Mouse (Mus musculus): ENCODE data around the gene Prox2. TPM values are rescaled to one million over a fixed set of nuclear protein-coding genes. Genes with fewer than 3 reads are reported as not detected.

Gene Prox2
- polyA plus RNA-seq (2015; fragmentation: Nextera tagmentation; extraction: Ambion mirVana): 3.1 and 4.0 TPM in 2 replicates

GRCm38 (mm10) chr12:85110698-85111592 lies at the start of gene Prox2, which contains the start of gene Dlst:
Gene Prox2, minus strand, starts transcription at chr12:85110759.
Gene Dlst, plus strand, starts transcription at chr12:85110833.
- peak within 1 kb of the TSS; percentile 88 for H3K9ac ChIP-seq
- no peaks in the 10 kb centered on the region for H3K27me3 ChIP-seq
- H3K27ac ChIP-seq (replicated peaks): peak within 1 kb of the TSS; percentile 89
- H3K4me2 ChIP-seq (replicated peaks): peak within 1 kb of the TSS; percentile 59
- peak within 1 kb of the TSS; percentile 84 for H3K4me3 ChIP-seq (replicated peaks)
- peak; percentile 94 for ATAC-seq (ENCODE audit: insufficient number of reproducible peaks, low FRiP score, low TSS enrichment, low read depth)
- H3K4me1 ChIP-seq: peaks cover 53% of the 10 kb centered on the region
- WGBS: under 1% methylated on average over 83 of the region's 83 CpGs
- no peaks in the 10 kb centered on the region for H3K36me3 ChIP-seq
- no peaks in the 10 kb centered on the region for H3K9me3 ChIP-seq (replicated peaks)

GRCm38 (mm10) chr12:85159592-85159991 lies 49.0 kb upstream of the Prox2 start:
- Histone ChIP-seq H3K4me1 (peaks cover 8% of the 10 kb centered on the region), H3K4me2 (replicated peaks) (no peak overlapping the region), H3K9ac (no peak overlapping the region), H3K4me3 (replicated peaks) (no peak overlapping the region), H3K36me3 (no peaks in the 10 kb centered on the region), H3K27ac (replicated peaks) (no peak overlapping the region), H3K9me3 (replicated peaks) (no peaks in the 10 kb centered on the region), H3K27me3 (no peaks in the 10 kb centered on the region)
- 65% methylated on average over 5 of the region's 5 CpGs for WGBS
- no peak; the same call in 1 of the 2 replicates for ATAC-seq (ENCODE audit: insufficient number of reproducible peaks, low FRiP score, low TSS enrichment, low read depth)

GRCm38 (mm10) chr12:85158801-85159200 lies 48.2 kb upstream of the Prox2 start:
- Histone ChIP-seq H3K4me2 (replicated peaks) (no peak overlapping the region), H3K27me3 (no peaks in the 10 kb centered on the region), H3K4me1 (peaks cover 8% of the 10 kb centered on the region), H3K9me3 (replicated peaks) (no peaks in the 10 kb centered on the region), H3K4me3 (replicated peaks) (no peak overlapping the region), H3K27ac (replicated peaks) (no peak overlapping the region), H3K36me3 (no peaks in the 10 kb centered on the region), H3K9ac (no peak overlapping the region)
- ATAC-seq (ENCODE audit: insufficient number of reproducible peaks, low FRiP score, low TSS enrichment, low read depth): no peak
- 91% methylated on average over 8 of the region's 8 CpGs for WGBS

- no peaks in the 10 kb centered on the region for H3K9me3 ChIP-seq (replicated peaks)
- H3K27me3 ChIP-seq: no peaks in the 10 kb centered on the region
- no peak overlapping the region for H3K4me2 ChIP-seq (replicated peaks)
- H3K27ac ChIP-seq (replicated peaks): 0 out of 2 replicates have a peak overlapping the region, but pooled peaks have one; percentile 13
- no peak overlapping the region for H3K9ac ChIP-seq
- 76% methylated on average over 14 of the region's 14 CpGs for WGBS
- ATAC-seq (ENCODE audit: insufficient number of reproducible peaks, low FRiP score, low TSS enrichment, low read depth): 0 out of 2 replicates have a peak, but pooled peaks have one; percentile 51
- H3K4me1 ChIP-seq: peaks cover 8% of the 10 kb centered on the region
- no peaks in the 10 kb centered on the region for H3K36me3 ChIP-seq
- H3K4me3 ChIP-seq (replicated peaks): no peak overlapping the region
These were observed 47.4 kb upstream of the Prox2 start for GRCm38 (mm10) chr12:85157797-85158460.

GRCm38 (mm10) chr12:85156324-85156723 lies 45.8 kb upstream of the Prox2 start:
- Histone ChIP-seq H3K9ac (no peak overlapping the region), H3K4me1 (peaks cover 8% of the 10 kb centered on the region), H3K4me2 (replicated peaks) (no peak overlapping the region), H3K27me3 (peaks cover 5% of the 10 kb centered on the region), H3K4me3 (replicated peaks) (no peak overlapping the region), H3K36me3 (no peaks in the 10 kb centered on the region), H3K27ac (replicated peaks) (no peak overlapping the region; the same call in 1 of the 2 replicates), H3K9me3 (replicated peaks) (no peaks in the 10 kb centered on the region)
- 28% methylated on average over 6 of the region's 6 CpGs for WGBS
- no peak for ATAC-seq (ENCODE audit: insufficient number of reproducible peaks, low FRiP score, low TSS enrichment, low read depth)

- no peak overlapping the region for H3K9ac ChIP-seq
- no peak overlapping the region for H3K4me2 ChIP-seq (replicated peaks)
- peaks cover 15% of the 10 kb centered on the region for H3K4me1 ChIP-seq
- peaks cover 26% of the 10 kb centered on the region for H3K27me3 ChIP-seq
- no peaks in the 10 kb centered on the region for H3K36me3 ChIP-seq
- ATAC-seq (ENCODE audit: insufficient number of reproducible peaks, low FRiP score, low TSS enrichment, low read depth): no peak
- H3K27ac ChIP-seq (replicated peaks): no peak overlapping the region
- no peaks in the 10 kb centered on the region for H3K9me3 ChIP-seq (replicated peaks)
- WGBS: 70% methylated on average over 3 of the region's 3 CpGs
- H3K4me3 ChIP-seq (replicated peaks): no peak overlapping the region
These were observed 42.5 kb upstream of the Prox2 start for GRCm38 (mm10) chr12:85153011-85153410.

GRCm38 (mm10) chr12:85151002-85151774 lies 40.6 kb upstream of the Prox2 start, which contains the start of gene Rps6kl1:
Gene Rps6kl1, minus strand, starts transcription at chr12:85151264.
- whole genome bisulfite sequencing: 15% methylated on average over 28 of the region's 28 CpGs
- H3K27ac ChIP-seq (replicated peaks): no peak within 1 kb of the TSS
- peaks cover 26% of the 10 kb centered on the region for H3K27me3 ChIP-seq
- H3K4me1 ChIP-seq: peaks cover 16% of the 10 kb centered on the region
- no peak within 1 kb of the TSS for H3K9ac ChIP-seq
- H3K36me3 ChIP-seq: no peaks in the 10 kb centered on the region
- peak within 1 kb of the TSS; percentile 21 for H3K4me3 ChIP-seq (replicated peaks)
- H3K4me2 ChIP-seq (replicated peaks): peak within 1 kb of the TSS; percentile 24
- peak; percentile 69; the same call in 1 of the 2 replicates for ATAC-seq (ENCODE audit: insufficient number of reproducible peaks, low FRiP score, low TSS enrichment, low read depth)
- H3K9me3 ChIP-seq (replicated peaks): no peaks in the 10 kb centered on the region

- Histone ChIP-seq H3K27ac (replicated peaks) (no peak overlapping the region), H3K9me3 (replicated peaks) (no peaks in the 10 kb centered on the region), H3K4me2 (replicated peaks) (peak overlapping the region; percentile 24), H3K27me3 (peaks cover 26% of the 10 kb centered on the region), H3K9ac (no peak overlapping the region), H3K4me3 (replicated peaks) (peak overlapping the region; percentile 21), H3K4me1 (peaks cover 23% of the 10 kb centered on the region), H3K36me3 (no peaks in the 10 kb centered on the region)
- 12% methylated on average over 20 of the region's 20 CpGs for WGBS
- no peak for ATAC-seq (ENCODE audit: insufficient number of reproducible peaks, low FRiP score, low TSS enrichment, low read depth)
These were observed 39.9 kb upstream of the Prox2 start for GRCm38 (mm10) chr12:85150321-85151001.

- no peak for ATAC-seq (ENCODE audit: insufficient number of reproducible peaks, low FRiP score, low TSS enrichment, low read depth)
- no peaks in the 10 kb centered on the region for H3K36me3 ChIP-seq
- 74% methylated on average over 9 of the region's 9 CpGs for WGBS
- no peak overlapping the region for H3K27ac ChIP-seq (replicated peaks)
- H3K9me3 ChIP-seq (replicated peaks): no peaks in the 10 kb centered on the region
- H3K9ac ChIP-seq: no peak overlapping the region
- peaks cover 26% of the 10 kb centered on the region for H3K27me3 ChIP-seq
- H3K4me1 ChIP-seq: peaks cover 29% of the 10 kb centered on the region
- H3K4me2 ChIP-seq (replicated peaks): no peak overlapping the region
- H3K4me3 ChIP-seq (replicated peaks): no peak overlapping the region
These were observed 36.3 kb upstream of the Prox2 start for GRCm38 (mm10) chr12:85146881-85147280.

GRCm38 (mm10) chr12:85146355-85146754 lies 35.8 kb upstream of the Prox2 start:
- Histone ChIP-seq H3K27ac (replicated peaks) (no peak overlapping the region), H3K9me3 (replicated peaks) (no peaks in the 10 kb centered on the region)

More at GRCm38 (mm10) chr12:85146355-85146754, 35.8 kb upstream of the Prox2 start:
- Histone ChIP-seq H3K27me3 (peaks cover 21% of the 10 kb centered on the region), H3K9ac (no peak overlapping the region), H3K4me2 (replicated peaks) (no peak overlapping the region), H3K4me1 (peaks cover 28% of the 10 kb centered on the region), H3K36me3 (no peaks in the 10 kb centered on the region), H3K4me3 (replicated peaks) (no peak overlapping the region)
- 29% methylated on average over 10 of the region's 11 CpGs for WGBS
- no peak for ATAC-seq (ENCODE audit: insufficient number of reproducible peaks, low FRiP score, low TSS enrichment, low read depth)
